Mouse (Mus musculus) neural tube, embryonic 13.5 days (tissue): ENCODE measurements around the gene Mdm2. TPM values are rescaled to one million over a fixed set of nuclear protein-coding genes. Genes with fewer than 3 reads are reported as not detected.
"Not testable (repeated sequence)": the region's sequence is repeated elsewhere in the genome, so short reads cannot be mapped to it uniquely, and the experiment has no call there.

Experiments used
- ATAC-seq: fragments of 200-750 bp; cut with Nextera tagmentation; 2 replicates; pipeline ENCODE4 v1.8.0; 2017; ENCODE audit warnings: low read depth, mild to moderate bottlenecking, moderate TSS enrichment, moderate library complexity
- H3K27ac ChIP-seq: fragments of 300-500 bp; sonication (generic); replicated peaks from 2 replicates; pipeline ENCODE4 v1.5.1; 2015; ENCODE audit warnings: moderate library complexity, mild to moderate bottlenecking, inconsistent platforms
- H3K27me3 ChIP-seq: fragments of 300-500 bp; sonication (generic); 2 replicates; pipeline ENCODE4 v1.6.1; 2015; ENCODE audit warnings: mild to moderate bottlenecking, inconsistent platforms
- H3K36me3 ChIP-seq: fragments of 300-500 bp; sonication (generic); 2 replicates; pipeline ENCODE4 v1.6.1; 2015; ENCODE audit warnings: mild to moderate bottlenecking, inconsistent platforms
- H3K4me1 ChIP-seq: fragments of 300-500 bp; sonication (generic); replicated peaks from 2 replicates; pipeline ENCODE4 v1.6.1; 2015; ENCODE audit warnings: inconsistent platforms
- H3K4me2 ChIP-seq: fragments of 300-500 bp; sonication (generic); 2 replicates; pipeline ENCODE4 v1.6.1; 2015; ENCODE audit warnings: inconsistent platforms, mild to moderate bottlenecking, moderate library complexity
- H3K4me3 ChIP-seq: fragments of 300-500 bp; sonication (generic); 2 replicates; pipeline ENCODE4 v1.5.1; 2015; ENCODE audit warnings: mild to moderate bottlenecking, inconsistent platforms
- H3K9ac ChIP-seq: fragments of 300-500 bp; sonication (generic); 2 replicates; pipeline ENCODE4 v1.6.1; 2015; ENCODE audit warnings: moderate library complexity, mild to moderate bottlenecking, inconsistent platforms
- H3K9me3 ChIP-seq: fragments of 300-500 bp; sonication (generic); 2 replicates; pipeline ENCODE4 v1.6.1; 2016; ENCODE audit warnings: inconsistent platforms
- WGBS: fragments of 180-500 bp; shearing (Covaris S2); methylation state at CpG from one replicate; pipeline ENCODE4 v1.1.7; 2015; 5-methylcytosine and 5-hydroxymethylcytosine counted together
- polyA plus RNA-seq: library from polyadenylated mRNA; unstranded; fragments of >200 nt; fragmentation: Nextera tagmentation; extraction: Ambion mirVana; gene quantifications from 2 replicates; pipeline ENCODE4 v1.2.1, GENCODE M21; 2015

Gene Mdm2
- 52.5 and 66.2 TPM in 2 replicates for polyA plus RNA-seq

GRCm38 (mm10) chr10:117710604-117711141, at the start of gene Mdm2:
Gene Mdm2 (minus strand): TSS chr10:117710758.
- no peaks in the 10 kb centered on the region for H3K9me3 ChIP-seq
- H3K4me2 ChIP-seq = peak within 1 kb of the TSS; percentile 85
- H3K27me3 ChIP-seq = no peaks in the 10 kb centered on the region
- whole genome bisulfite sequencing = under 1% methylated on average over 52 of the region's 52 CpGs
- H3K4me3 ChIP-seq = peak within 1 kb of the TSS; percentile 91
- peak within 1 kb of the TSS; percentile 100 for H3K27ac ChIP-seq
- peak within 1 kb of the TSS; percentile 100 for H3K9ac ChIP-seq
- peaks cover 17% of the 10 kb centered on the region for H3K36me3 ChIP-seq
- peak; percentile 96 for ATAC-seq
- H3K4me1 ChIP-seq = peaks cover 33% of the 10 kb centered on the region

GRCm38 (mm10) chr10:117759844-117760630, 49.5 kb upstream of the Mdm2 start:
- Histone ChIP-seq H3K27me3 (no peaks in the 10 kb centered on the region), H3K4me2 (no peak overlapping the region), H3K36me3 (peaks cover 93% of the 10 kb centered on the region), H3K27ac (no peak overlapping the region), H3K9ac (no peak overlapping the region), H3K4me1 (no peaks in the 10 kb centered on the region), H3K9me3 (no peaks in the 10 kb centered on the region), H3K4me3 (no peak overlapping the region)
- WGBS = 96% methylated on average over 10 of the region's 10 CpGs
- no peak for ATAC-seq

GRCm38 (mm10) chr10:117758749-117759727, 48.5 kb upstream of the Mdm2 start:
- 92% methylated on average over 18 of the region's 18 CpGs for WGBS
- Histone ChIP-seq H3K9ac (no peak overlapping the region), H3K9me3 (no peaks in the 10 kb centered on the region), H3K4me2 (no peak overlapping the region), H3K4me3 (no peak overlapping the region), H3K27ac (no peak overlapping the region), H3K4me1 (no peaks in the 10 kb centered on the region), H3K36me3 (peaks cover 93% of the 10 kb centered on the region), H3K27me3 (no peaks in the 10 kb centered on the region)
- no peak for ATAC-seq

GRCm38 (mm10) chr10:117758344-117758743, 47.8 kb upstream of the Mdm2 start:
- WGBS = 95% methylated on average over 3 of the region's 3 CpGs
- H3K27me3 ChIP-seq, H3K27ac ChIP-seq, H3K4me2 ChIP-seq, H3K4me3 ChIP-seq, H3K9me3 ChIP-seq, H3K4me1 ChIP-seq, H3K9ac ChIP-seq, ATAC-seq: not testable (repeated sequence)
- peaks cover 87% of the 10 kb centered on the region for H3K36me3 ChIP-seq

- no peak for ATAC-seq
- WGBS = 96% methylated on average over 7 of the region's 7 CpGs
- H3K36me3 ChIP-seq = peaks cover 83% of the 10 kb centered on the region
Measured at GRCm38 (mm10) chr10:117757796-117758342, 47.3 kb upstream of the Mdm2 start.

GRCm38 (mm10) chr10:117757259-117757658, 46.7 kb upstream of the Mdm2 start:
- WGBS = 95% methylated on average over 1 of the region's 1 CpGs
- no peak for ATAC-seq
- peaks cover 82% of the 10 kb centered on the region for H3K36me3 ChIP-seq
- H3K4me3 ChIP-seq = no peak overlapping the region
- H3K9ac ChIP-seq = no peak overlapping the region
- H3K27me3 ChIP-seq = no peaks in the 10 kb centered on the region
- no peak overlapping the region for H3K27ac ChIP-seq
- H3K9me3 ChIP-seq = no peaks in the 10 kb centered on the region
- H3K4me1 ChIP-seq = no peaks in the 10 kb centered on the region
- H3K4me2 ChIP-seq = no peak overlapping the region

More at GRCm38 (mm10) chr10:117757796-117758342, 47.3 kb upstream of the Mdm2 start:
- H3K9ac ChIP-seq = no peak overlapping the region
- H3K27me3 ChIP-seq = no peaks in the 10 kb centered on the region
- no peak overlapping the region for H3K4me3 ChIP-seq
- no peak overlapping the region for H3K4me2 ChIP-seq
- no peaks in the 10 kb centered on the region for H3K4me1 ChIP-seq
- H3K27ac ChIP-seq = no peak overlapping the region
- H3K9me3 ChIP-seq = no peaks in the 10 kb centered on the region

- no peaks in the 10 kb centered on the region for H3K27me3 ChIP-seq
- H3K27ac ChIP-seq = no peak overlapping the region
- WGBS = 94% methylated on average over 5 of the region's 5 CpGs
- no peak for ATAC-seq
- no peak overlapping the region for H3K4me3 ChIP-seq
- peaks cover 82% of the 10 kb centered on the region for H3K36me3 ChIP-seq
- H3K9ac ChIP-seq = no peak overlapping the region
- no peaks in the 10 kb centered on the region for H3K9me3 ChIP-seq
- no peak overlapping the region for H3K4me2 ChIP-seq
- H3K4me1 ChIP-seq = no peaks in the 10 kb centered on the region
Measured at GRCm38 (mm10) chr10:117756784-117757183, 46.2 kb upstream of the Mdm2 start.

GRCm38 (mm10) chr10:117755799-117756467, 45.4 kb upstream of the Mdm2 start:
- H3K4me2 ChIP-seq = no peak overlapping the region
- H3K36me3 ChIP-seq = peaks cover 82% of the 10 kb centered on the region
- no peaks in the 10 kb centered on the region for H3K9me3 ChIP-seq
- no peak overlapping the region for H3K4me3 ChIP-seq
- no peaks in the 10 kb centered on the region for H3K27me3 ChIP-seq
- no peak for ATAC-seq
- WGBS = 95% methylated on average over 11 of the region's 11 CpGs
- H3K9ac ChIP-seq = no peak overlapping the region
- no peak overlapping the region for H3K27ac ChIP-seq
- no peaks in the 10 kb centered on the region for H3K4me1 ChIP-seq

- H3K9me3 ChIP-seq = no peaks in the 10 kb centered on the region
- no peak for ATAC-seq
- peaks cover 80% of the 10 kb centered on the region for H3K36me3 ChIP-seq
- no peaks in the 10 kb centered on the region for H3K4me1 ChIP-seq
- no peaks in the 10 kb centered on the region for H3K27me3 ChIP-seq
- H3K4me3 ChIP-seq = no peak overlapping the region
- no peak overlapping the region for H3K9ac ChIP-seq
- no peak overlapping the region for H3K4me2 ChIP-seq
- no peak overlapping the region for H3K27ac ChIP-seq
- WGBS = 91% methylated on average over 13 of the region's 13 CpGs
Measured at GRCm38 (mm10) chr10:117755086-117755798, 44.7 kb upstream of the Mdm2 start.

GRCm38 (mm10) chr10:117754609-117754940, 44.0 kb upstream of the Mdm2 start:
- H3K27ac ChIP-seq = no peak overlapping the region
- H3K27me3 ChIP-seq = no peaks in the 10 kb centered on the region
- no peaks in the 10 kb centered on the region for H3K9me3 ChIP-seq
- no peaks in the 10 kb centered on the region for H3K4me1 ChIP-seq
- H3K4me2 ChIP-seq = no peak overlapping the region
- H3K4me3 ChIP-seq = no peak overlapping the region
- no peak overlapping the region for H3K9ac ChIP-seq
- WGBS = 91% methylated on average over 7 of the region's 7 CpGs
- no peak for ATAC-seq
- peaks cover 80% of the 10 kb centered on the region for H3K36me3 ChIP-seq
